Mouse (Mus musculus) CD4-positive, CD25-positive, alpha-beta regulatory T cell, adult 2 months (primary cell): ENCODE results near the gene Mmd.
"Not testable (repeated sequence)": the region's sequence is repeated elsewhere in the genome, so short reads cannot be mapped to it uniquely, and the experiment has no call there.

ENCODE experiments used
- DNase-seq: peaks from one replicate; pipeline ENCODE4 v3.0.0-alpha.2; 2012; ENCODE audit warnings: low read depth, low spot score

The Mmd gene

DNA sequence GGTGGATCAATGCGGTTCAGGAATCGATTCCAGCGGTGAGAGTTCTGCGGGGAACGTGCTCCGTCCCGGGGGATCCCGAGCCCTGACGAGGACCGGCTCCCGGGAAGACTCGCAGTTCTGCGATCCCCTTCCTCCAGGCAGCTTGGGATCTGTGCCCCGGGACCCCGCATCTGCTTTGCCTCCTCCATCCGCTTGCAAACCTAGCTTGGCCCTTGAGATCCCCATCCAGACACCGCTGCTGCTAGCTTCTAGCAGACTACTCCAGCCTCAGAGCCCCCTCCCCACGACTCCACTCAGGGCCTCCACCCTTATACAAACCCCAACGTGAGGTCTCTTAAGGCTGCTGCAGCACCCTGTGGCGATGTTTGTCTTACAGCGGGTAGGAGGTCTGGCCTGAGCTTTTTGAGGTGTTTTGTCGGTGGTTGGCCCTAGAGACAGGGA is 465 bp downstream of the Mmd start:
- DNase-seq = peak; percentile 56

DNA sequence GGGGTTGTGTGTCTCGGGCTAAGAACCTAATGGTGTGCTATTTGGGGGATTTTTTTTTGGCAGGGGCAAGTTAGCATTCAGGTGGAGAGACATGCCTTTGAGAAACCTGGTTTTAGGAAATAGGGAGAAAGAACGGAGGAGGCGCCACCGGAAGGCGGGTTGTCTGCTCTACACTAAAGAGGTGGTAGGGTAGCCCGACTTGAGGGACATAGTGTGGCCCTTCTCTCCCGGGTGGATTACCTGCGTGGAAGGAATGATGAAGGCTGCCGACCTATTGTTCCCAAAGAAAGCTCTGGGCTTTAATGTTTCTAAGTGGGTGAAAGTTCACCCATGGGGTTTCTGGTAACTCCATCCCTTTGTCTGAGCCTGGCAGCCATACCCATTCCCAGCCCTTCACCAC is 933 bp downstream of the Mmd start:
- peak; percentile 43 for DNase-seq

DNA sequence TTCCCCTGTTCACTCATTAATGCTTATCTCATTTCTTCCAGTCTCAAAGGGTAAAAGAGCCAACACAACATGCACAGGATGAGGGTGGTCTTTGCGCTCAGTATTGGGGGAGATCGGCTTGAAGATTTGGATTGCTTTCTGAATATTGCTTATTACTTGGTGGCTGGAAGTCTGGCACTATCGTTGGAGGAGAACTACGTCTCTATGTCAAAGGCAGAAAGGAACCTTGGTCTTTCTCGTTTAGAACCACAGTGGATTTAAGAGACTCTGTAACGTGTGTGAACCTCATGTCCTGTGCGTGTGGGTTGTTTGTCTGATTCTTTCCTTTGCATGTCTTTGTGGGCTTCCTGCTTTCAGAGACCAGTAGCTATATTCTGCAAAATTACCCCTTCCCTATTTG is 1.5 kb downstream of the Mmd start:
- DNase-seq = peak; percentile 46

DNA sequence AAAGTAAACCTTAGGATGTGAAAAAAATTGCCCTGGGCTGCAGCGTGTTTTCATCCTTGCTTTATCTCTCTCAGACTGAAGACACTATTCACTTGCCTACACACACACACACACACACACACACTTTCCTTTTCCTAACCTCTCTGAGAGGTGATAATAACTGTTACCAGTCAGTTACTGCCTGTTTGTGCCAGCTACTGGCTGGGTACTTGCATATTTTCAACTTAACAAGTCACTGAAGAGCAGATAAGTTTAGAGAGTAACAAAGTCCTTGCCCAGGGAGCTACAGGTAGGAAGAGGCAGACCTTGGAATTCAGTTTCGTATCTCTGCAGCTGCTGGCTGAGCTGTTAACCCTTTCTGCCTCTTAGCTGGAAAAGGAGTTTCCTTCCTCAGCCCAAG is 2.7 kb downstream of the Mmd start:
- DNase-seq = no peak

DNA sequence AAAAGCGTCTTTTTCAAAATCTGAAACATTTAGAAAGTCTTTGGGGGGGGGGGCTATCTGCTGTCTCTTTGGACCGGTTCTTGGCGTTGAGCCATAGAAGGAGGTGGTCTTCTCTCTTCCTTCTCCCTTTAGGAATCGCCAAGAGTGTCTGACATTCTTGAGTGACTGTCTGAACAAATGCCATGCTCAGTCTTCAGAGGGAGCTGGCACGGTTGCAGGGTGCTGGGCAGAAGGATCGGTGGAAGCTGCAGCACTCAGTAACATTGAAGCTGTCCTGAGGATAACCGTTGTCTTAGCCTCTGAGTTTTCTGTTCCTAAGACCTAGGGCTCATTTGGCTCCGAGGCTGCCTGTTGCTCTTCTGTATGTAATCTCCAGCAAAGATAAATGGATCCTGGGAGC is 3.1 kb downstream of the Mmd start:
- no peak for DNase-seq

DNA sequence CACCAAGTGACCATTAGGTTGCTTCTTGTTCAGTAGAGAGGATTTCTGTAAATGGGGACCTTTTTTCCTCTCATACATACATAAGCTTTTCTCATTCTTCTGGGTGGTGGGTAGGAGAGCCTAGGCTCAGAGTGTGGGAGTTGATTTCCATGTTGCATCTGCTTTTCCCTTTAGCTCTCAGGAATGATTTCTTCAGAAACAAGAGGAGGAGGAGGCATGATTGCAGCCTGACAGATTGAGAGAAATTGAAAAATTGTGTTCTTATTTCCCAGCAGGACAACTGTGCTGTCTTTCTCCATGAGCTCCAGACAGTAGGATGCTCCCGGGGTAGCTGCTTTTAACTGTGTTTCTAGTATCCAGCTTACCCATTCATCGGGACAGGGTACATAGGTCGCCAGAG is 5.3 kb downstream of the Mmd start:
- no peak for DNase-seq

DNA sequence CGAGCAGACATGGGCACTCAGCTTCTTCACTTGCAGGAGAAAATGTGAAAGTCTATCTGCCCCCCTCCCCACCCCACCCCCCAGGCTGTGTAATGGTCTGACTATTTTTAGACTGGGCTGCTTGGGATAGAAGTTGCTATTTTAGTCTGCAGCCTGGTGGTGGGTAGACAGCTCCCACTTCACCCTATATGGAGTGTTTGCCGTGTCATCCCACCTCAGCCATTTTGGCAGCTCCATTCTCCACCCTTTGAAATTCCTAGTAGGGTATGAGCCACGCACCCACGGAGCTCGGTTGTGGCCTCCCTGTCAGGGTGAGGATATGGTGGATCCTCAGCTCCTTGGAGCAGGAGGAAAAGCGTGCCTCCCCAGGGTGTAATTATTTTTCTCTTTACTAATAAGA is 6.4 kb downstream of the Mmd start:
- DNase-seq = no peak

DNA sequence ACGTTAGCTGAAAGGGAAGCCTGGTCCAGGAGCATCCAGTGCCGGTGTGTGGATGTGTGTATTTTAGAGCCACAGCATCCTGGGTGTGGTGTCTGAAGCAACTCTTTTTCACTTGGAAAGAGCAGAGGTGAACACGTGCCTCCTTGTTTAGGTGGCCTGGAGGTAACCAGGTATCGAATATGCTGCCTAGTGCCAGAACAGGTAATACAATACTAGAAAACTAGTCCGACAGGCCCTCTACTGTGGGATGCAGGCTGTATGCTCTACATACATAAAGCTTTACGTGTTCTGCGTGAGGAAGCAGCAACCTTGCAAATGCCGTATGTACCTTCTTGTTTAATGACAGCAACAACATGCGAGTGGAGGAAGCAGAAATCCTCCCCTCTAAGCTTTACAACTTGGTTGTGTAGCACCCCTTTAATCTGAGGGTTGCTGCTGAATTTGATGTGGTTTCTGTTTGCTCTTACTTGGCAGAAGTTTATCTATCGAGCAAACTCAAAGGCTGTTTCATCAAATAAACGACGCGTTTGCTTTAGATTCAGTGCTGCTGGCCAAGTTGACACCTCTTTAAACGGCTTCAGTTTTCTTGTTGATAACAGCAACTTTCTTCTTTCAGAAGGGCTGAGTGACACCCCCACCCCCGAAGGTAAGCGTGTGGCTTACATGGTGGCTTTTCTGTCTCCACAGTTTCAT is 7.7 kb downstream of the Mmd start:
- DNase-seq = peak; percentile 45

DNA sequence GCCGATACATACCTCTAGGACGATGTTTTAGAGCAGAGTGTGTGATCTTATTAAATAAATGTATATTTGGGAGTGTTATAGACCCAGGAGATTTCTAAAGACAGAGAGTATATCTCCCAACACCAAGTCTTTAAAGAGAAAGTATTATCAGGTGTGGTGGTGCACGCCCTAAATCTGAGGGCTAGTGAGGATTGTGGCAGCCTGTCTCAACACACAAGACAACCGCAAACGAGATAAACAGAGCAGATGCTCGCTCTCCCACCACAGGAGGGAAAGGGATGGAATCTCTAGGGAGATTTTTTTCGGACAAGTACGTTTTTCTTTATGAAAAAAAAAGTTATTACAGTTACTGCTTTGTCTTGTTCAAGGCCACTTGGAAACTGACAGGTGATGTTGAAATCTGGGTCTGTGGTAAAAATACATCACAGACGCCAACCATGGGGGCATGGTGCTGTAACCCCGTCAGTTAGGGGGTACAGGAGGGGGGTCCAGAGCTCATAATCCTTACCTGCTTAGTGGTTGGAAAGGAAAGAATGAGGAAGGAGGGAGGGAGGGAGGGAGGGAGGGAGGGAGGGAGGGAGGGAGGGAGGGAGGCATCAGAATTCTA is 9.2 kb downstream of the Mmd start:
- no peak for DNase-seq

DNA sequence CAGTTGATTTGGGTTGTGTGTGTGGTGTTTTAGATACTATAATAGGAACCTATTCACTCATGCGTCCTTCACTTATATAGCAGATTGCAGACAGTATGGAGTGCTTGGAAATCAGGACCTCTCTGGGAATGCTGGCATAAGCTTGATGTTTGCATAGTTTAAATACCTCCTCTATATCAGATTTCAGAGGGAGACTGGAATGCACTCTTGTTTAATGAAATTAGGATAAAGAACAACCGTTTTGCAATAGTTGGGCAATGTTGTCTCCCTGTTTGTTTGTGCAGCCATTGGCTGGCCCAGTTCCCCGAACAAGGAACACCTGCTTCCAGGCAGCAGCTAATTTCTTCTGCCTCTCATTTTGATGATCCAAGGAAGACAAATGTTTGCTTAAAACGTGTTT is 9.8 kb downstream of the Mmd start:
- no peak for DNase-seq

DNA sequence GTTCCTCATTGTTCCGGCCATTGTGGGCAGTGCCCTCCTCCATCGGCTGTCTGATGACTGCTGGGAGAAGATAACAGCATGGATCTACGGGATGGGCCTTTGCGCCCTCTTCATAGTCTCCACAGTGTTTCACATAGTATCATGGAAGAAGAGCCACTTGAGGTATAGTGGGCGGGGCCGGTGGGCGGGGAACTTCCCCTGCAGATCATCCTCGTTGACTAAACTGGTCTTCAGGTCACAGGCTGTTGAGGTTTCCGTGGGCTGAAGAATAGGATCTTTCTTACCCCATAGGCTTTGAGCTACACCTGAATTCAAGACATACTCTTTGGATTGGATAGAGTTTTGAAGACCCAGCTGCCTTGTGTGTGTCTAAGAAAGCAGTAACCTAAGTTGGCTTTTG is 10.6 kb downstream of the Mmd start:
- peak; percentile 70 for DNase-seq

DNA sequence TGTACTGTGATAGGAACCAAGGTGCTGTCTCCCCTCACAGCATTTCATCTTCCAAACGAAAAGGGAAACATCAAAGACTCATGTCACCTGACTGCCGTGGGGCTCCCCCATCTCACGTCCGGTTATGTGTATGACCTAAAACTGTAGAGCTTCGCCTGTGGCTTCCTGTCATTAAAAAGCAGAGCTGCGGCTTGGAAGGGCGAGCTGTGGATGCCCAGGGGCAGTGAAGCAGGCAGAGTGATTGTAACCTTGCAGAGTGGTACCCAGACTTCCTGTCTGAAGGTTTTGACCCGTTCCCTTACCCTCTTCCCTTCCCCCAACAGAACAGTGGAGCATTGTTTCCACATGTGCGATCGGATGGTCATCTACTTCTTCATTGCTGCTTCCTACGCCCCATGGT is 14.9 kb downstream of the Mmd start:
- peak; percentile 82 for DNase-seq

DNA sequence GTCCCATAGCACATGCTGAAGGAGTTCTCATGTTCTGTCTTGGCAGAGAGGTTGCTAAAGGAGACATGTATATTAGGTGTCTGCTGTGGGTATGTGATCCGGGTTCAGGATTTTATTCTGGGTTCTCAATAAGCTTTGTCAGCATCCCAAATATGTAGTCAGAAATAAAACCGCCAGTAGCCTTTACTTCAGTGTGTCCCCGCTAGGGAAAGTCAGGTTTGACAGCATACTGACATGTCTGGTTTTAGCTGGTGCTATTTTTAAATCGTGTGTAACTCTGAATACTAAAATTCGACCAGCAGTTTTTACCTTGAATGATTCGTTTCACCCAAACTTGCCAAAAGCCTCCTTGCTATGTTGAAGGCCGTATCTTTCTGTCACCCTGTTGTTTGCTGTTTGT is 16.3 kb downstream of the Mmd start:
- DNase-seq = no peak

DNA sequence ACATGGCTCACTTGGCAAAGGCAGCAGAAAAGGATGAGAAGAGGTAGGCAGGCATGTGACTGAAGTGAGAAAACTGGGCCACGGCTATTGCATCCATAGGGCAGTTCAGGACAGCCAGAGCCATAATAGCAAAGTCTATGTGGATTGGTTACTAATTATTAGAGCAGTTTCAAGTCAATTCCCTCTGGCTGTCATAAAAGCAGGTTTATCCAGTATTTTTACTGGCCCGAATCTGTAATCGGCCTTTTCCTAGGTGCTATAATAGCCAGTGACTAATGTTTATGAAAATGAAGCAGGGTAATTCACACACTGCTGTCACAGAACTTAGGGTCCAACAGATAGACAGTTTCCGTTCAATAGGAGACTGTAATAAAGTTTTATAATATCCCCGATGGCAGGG is 19.7 kb downstream of the Mmd start:
- no peak for DNase-seq

DNA sequence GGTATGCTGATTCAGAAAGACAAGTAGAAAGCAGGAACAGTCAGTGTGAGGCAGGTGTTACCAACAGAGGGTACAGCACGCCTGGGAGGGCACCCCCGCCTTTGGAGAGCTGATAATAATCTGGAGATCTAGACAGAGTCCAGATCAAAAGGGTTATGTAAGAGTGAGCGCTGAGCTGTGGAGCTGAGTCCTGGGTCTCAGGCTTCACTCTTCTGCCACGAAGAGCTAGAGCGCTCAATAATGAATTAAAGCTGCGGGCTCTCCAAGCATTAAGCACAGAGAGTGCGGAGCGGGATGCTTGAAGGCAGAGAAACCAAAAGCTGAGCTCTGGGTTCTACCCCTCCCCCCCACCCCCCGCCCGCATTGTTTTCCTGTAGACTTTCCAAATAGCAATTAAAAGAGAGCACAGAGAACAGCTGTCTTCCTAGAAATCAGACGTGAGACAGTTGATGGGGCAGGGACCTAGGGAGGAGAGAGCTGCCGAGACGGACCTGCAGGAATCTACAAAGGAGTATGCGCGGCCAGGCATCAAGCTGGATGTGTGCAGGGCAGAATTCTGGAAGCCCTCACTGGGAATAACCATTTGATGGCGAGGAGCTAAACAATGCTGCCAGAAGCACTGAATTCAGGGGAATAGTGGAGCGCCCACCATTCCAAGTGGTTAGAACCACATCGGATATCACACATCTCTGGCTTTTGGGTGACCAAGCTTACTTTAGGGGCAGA is 20.3 kb downstream of the Mmd start:
- no peak for DNase-seq

DNA sequence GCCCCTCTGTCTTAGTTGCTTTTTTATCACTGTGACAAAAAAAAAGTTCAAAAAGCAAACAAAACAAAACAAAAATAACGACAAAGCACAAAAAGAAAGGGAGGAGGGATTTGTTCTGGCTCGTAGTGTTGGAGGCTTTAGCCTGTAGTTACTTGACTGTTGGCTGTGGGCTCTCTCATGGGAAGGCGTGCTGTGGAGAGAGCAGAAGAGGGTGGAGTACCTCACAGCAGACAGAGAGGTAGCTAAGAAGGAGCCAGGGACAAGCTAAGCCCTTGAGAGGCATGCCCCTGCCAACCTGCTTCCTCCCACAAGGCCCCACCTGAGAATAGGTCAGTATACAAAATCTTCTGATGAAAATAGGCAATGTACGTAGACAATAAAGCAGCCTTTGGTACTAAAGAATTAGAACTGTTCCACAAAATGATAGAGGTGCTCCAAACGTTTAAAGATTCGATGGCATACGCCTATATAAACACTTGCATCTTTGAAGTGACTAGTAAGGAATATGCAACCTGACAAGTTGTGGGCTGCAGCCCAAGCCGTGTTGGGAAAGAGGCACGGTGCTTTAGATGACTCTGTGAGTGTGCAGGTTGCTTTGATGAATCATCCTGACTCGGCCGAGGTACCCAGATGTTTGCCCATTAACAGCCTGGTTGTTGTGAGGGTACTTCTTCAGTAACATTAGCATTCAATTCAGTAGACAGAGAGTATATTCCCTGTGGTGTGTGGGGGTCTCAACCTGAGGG is 21.0 kb downstream of the Mmd start:
- no peak for DNase-seq

DNA sequence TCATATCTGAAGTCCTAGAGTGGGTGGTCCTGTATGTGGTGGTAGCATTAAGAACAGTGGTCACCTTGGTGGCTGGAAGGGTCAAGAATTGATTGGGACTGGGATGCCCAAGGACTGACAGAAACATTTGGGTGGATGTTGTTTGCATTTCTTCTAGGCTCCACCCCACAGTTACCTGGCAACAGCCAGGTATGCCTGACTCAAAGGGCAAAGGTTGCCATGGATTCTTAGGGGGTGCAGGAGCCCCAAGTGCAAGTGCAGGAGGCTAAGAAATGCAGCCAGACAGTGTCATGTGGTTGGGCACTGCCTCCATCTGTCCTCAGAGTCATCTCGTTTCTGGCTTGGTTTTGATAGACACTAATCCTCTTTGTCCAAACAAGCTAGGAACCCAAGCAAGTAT is 24.9 kb downstream of the Mmd start:
- no peak for DNase-seq

DNA sequence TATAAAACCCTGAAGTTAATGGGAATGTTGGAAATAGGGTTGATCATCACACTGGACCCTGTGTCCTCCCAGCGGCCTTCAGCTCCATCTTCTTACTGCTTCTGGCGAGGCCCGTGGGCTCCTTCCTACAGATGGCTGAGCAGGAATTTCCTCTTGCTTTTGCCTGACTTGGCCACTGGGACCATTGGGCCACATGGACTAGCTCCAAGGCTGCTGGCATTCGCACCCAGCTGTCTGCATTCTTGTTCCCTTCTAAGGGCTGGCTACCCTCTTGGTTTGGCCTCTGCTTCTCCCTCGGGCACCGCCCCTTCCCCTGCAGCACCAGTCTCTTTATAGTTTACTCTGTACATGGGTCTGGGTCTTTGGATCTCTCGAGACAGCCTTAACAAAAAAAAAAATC is 26.4 kb downstream of the Mmd start:
- DNase-seq = no peak

DNA sequence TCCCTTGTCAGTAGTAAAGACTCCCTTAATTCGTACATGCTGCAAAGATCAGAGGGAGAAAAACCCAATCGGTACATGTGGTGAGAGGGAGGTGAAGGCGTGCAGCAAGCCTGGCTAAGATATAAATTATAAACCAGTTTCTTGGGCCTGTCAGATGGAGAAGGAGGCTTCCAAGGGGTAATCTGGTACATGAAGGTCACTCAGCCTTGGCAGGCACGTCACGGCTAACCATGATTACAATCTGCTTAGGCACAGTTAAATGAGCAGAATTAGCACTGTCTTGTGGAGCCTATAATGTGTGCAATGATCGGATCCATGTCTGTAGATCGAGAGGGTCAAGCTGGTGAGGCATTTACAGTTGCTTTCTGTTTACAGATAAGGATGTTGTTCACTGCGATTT is 26.9 kb downstream of the Mmd start:
- DNase-seq = no peak

DNA sequence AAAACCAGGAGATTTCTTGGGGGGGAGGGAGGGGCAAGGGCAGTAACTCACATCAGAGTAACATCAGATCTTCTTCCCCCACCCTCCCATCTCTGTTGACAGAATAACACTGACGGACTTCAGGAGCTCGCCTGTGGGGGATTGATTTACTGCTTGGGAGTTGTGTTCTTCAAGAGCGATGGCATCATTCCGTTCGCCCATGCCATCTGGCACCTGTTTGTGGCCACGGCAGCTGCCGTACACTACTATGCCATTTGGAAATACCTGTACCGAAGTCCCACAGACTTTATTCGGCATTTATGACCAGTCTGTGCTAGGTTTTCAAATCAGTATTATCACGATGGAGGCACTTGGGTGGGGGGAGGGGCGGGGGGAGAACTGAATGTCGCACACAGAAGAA is 27.3 kb downstream of the Mmd start:
- no peak for DNase-seq

DNA sequence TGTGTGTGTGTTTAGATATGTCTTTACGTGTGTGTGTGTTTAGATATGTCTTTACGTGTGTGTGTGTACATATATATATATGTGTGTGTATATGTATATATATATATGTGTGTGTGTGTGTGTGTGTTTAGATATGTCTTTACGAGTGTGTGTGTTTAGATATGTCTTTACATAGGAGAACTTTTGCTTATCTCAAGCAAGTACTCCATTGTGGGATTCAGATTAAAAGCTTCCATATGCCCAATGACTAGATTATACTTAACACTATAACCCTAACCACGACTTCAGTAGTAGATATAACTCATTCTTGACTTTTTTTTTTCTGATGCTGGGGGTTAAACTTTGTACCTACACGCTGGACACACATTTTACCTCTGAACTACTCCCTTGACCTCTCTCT is 30.8 kb downstream of the Mmd start:
- no peak for DNase-seq

DNA sequence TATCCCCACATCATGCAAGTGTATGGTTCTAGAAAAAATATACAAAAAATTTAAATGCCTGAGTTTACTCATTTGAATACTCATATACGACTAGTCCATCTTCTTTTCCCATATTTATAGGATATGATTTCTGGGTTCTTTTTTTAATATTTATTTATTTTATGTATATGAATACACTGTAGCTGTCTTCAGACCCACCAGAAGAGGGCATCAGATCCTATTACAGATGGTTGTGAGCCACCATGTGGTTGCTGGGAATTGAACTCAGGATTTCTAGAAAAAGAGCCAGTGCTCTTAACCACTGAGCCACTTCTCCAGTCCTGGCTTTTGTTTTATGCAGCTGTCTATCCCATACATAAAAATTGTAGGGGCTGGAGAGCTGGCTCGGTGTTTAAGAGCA is 32.7 kb downstream of the Mmd start:
- not testable (repeated sequence) for DNase-seq
